In the genomic region with DNA sequence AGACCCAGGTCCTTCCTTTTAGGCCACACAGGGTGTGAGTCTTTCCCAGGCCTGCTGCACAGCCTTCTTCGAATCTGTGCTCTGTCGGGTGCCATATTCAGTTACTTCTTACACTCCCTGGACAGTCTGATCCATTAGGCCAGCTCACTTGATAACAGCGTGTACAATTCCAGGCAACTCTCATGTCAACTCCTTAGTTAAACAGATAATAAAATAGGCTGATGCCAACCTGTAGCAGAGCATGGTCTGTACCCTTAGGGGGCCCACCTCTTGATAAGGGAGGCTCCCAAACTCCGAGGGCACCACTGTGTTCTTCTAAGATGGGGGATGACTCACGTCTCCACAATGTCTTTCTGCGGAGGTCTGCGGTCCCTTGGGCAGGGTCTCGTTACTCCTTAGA, we compare ENCODE assay signal across 20 mouse cellular contexts. TPM values are rescaled to one million over a fixed set of nuclear protein-coding genes. Genes with fewer than 3 reads are reported as not detected.
DNase-seq lines count a peak whose midpoint lies in the region; ATAC-seq lines count a peak whose summit lies in the region.
"Had no signal": no experiment of that assay in that cellular context is flagged by ENCODE, and none has a peak within 500 bp of the region (broad histone marks: within the 10 kb centered on the region; RNA-seq: fewer than 3 reads in every experiment).

No protein-coding gene starts in this region.

- H3K27ac ChIP-seq in kidney, embryonic 16.5 days (ENCODE audit: low read length): no peak overlapping the region
- 0 out of 2 replicates have a peak overlapping the region, but pooled peaks have one; percentile 7 for H3K27ac ChIP-seq in midbrain, embryonic 10.5 days (replicated peaks)
- H3K27ac ChIP-seq in midbrain, embryonic 11.5 days (ENCODE audit: low read depth, low read length): no peak overlapping the region
- 0 out of 2 replicates have a peak overlapping the region, but pooled peaks have one; percentile 28 for H3K27ac ChIP-seq in limb, embryonic 10.5 days
- H3K27ac ChIP-seq in kidney, embryonic 14.5 days (ENCODE audit: low read depth, low read length): no peak overlapping the region
- H3K27ac ChIP-seq: forebrain, embryonic 15.5 days; heart, embryonic 13.5 days; hindbrain, embryonic 12.5 days had no signal

- DNase-seq in kidney, postnatal 4 days: no peak
- no peak for DNase-seq in midbrain, embryonic 10.5 days (ENCODE audit: low spot score)
- no peak for DNase-seq in midbrain, embryonic 11.5 days (ENCODE audit: low spot score, missing footprints)
- DNase-seq in limb, embryonic 10.5 days (ENCODE audit: low spot score): no peak
- DNase-seq in left cerebral cortex, adult 18-20 months (ENCODE audit: low spot score in 2 of 2): no peak
- DNase-seq: adrenal gland, postnatal 14 days; cerebellum, adult 18-20 months; cerebellum, adult 9-11 months; cerebellum, postnatal 36 days; gastrocnemius, postnatal 36 days; heart, adult 11 months; heart, postnatal 36 days had no signal

- 0 out of 2 replicates have a peak, but pooled peaks cover under 1% of the 10 kb centered on the region for H3K4me1 ChIP-seq in kidney, embryonic 16.5 days (ENCODE audit: insufficient read depth, low read length)
- peaks cover 34% of the 10 kb centered on the region for H3K4me1 ChIP-seq in midbrain, embryonic 10.5 days
- peaks cover 4% of the 10 kb centered on the region; the same call in 1 of the 2 replicates for H3K4me1 ChIP-seq in midbrain, embryonic 11.5 days (ENCODE audit: control insufficient read depth, insufficient read depth, low read length)
- peaks cover 24% of the 10 kb centered on the region for H3K4me1 ChIP-seq in limb, embryonic 10.5 days
- H3K4me1 ChIP-seq in kidney, embryonic 14.5 days (ENCODE audit: control insufficient read depth, insufficient read depth, low read length): peaks cover 8% of the 10 kb centered on the region; the same call in 1 of the 2 replicates
- H3K4me1 ChIP-seq: forebrain, embryonic 15.5 days had no signal

- no peaks in the 10 kb centered on the region for H3K27me3 ChIP-seq in kidney, embryonic 16.5 days (ENCODE audit: insufficient read depth, low read length)
- H3K27me3 ChIP-seq in midbrain, embryonic 10.5 days (ENCODE audit: low read depth, poor library complexity, severe bottlenecking): no peaks in the 10 kb centered on the region
- H3K27me3 ChIP-seq in midbrain, embryonic 11.5 days (ENCODE audit: control insufficient read depth, insufficient read depth, low read length): no peaks in the 10 kb centered on the region
- no peaks in the 10 kb centered on the region for H3K27me3 ChIP-seq in limb, embryonic 10.5 days (ENCODE audit: low read depth, poor library complexity, severe bottlenecking)
- no peaks in the 10 kb centered on the region; the same call in 1 of the 2 replicates for H3K27me3 ChIP-seq in kidney, embryonic 14.5 days (ENCODE audit: control insufficient read depth, insufficient read depth, low read length)
- H3K27me3 ChIP-seq: CH12.LX; forebrain, embryonic 15.5 days; heart, embryonic 13.5 days; hindbrain, embryonic 12.5 days; Patski had no signal

- no peak overlapping the region for H3K4me2 ChIP-seq in kidney, embryonic 16.5 days (replicated peaks; ENCODE audit: low read depth, low read length)
- H3K4me2 ChIP-seq in midbrain, embryonic 11.5 days: no peak overlapping the region
- H3K4me2 ChIP-seq in kidney, embryonic 14.5 days (replicated peaks; ENCODE audit: low read depth, low read length): no peak overlapping the region
- H3K4me2 ChIP-seq: forebrain, embryonic 15.5 days; heart, embryonic 13.5 days; hindbrain, embryonic 12.5 days had no signal

- H3K36me3 ChIP-seq in kidney, embryonic 16.5 days (ENCODE audit: insufficient read depth, low read length): no peaks in the 10 kb centered on the region
- no peaks in the 10 kb centered on the region for H3K36me3 ChIP-seq in midbrain, embryonic 10.5 days
- no peaks in the 10 kb centered on the region for H3K36me3 ChIP-seq in midbrain, embryonic 11.5 days (ENCODE audit: control insufficient read depth, insufficient read depth, low read length)
- H3K36me3 ChIP-seq in limb, embryonic 10.5 days: no peaks in the 10 kb centered on the region
- no peaks in the 10 kb centered on the region for H3K36me3 ChIP-seq in kidney, embryonic 14.5 days (ENCODE audit: control insufficient read depth, insufficient read depth, low read length)
- H3K36me3 ChIP-seq: forebrain, embryonic 15.5 days; heart, embryonic 13.5 days; hindbrain, embryonic 12.5 days had no signal

- 0 out of 2 replicates have a peak, but pooled peaks have one; percentile 12 for ATAC-seq in kidney, embryonic 16.5 days (ENCODE audit: low FRiP score, low TSS enrichment)
- ATAC-seq in midbrain, embryonic 11.5 days (ENCODE audit: low FRiP score): no peak
- ATAC-seq in kidney, embryonic 14.5 days (ENCODE audit: low FRiP score, low TSS enrichment): no peak
- ATAC-seq: activated CD4-positive, CD25-positive, alpha-beta regulatory T cell, adult 4 months; forebrain, embryonic 15.5 days; Patski had no signal

- WGBS in kidney, embryonic 16.5 days: 62% methylated on average over 8 of the region's 8 CpGs
- 84% methylated on average over 8 of the region's 8 CpGs for WGBS in midbrain, embryonic 10.5 days
- 89% methylated on average over 8 of the region's 8 CpGs for WGBS in midbrain, embryonic 11.5 days
- 79% methylated on average over 8 of the region's 8 CpGs for WGBS in limb, embryonic 10.5 days
- WGBS in kidney, embryonic 14.5 days: 60% methylated on average over 8 of the region's 8 CpGs

- H3K9ac ChIP-seq in kidney, embryonic 16.5 days (replicated peaks; ENCODE audit: low read length): no peak overlapping the region
- no peak overlapping the region for H3K9ac ChIP-seq in midbrain, embryonic 11.5 days (ENCODE audit: low read length)
- H3K9ac ChIP-seq in kidney, embryonic 14.5 days (ENCODE audit: low read depth, low read length): no peak overlapping the region
- H3K9ac ChIP-seq: forebrain, embryonic 15.5 days; heart, embryonic 13.5 days; hindbrain, embryonic 12.5 days had no signal

- no peak overlapping the region for H3K4me3 ChIP-seq in kidney, embryonic 16.5 days (ENCODE audit: low read length)
- no peak overlapping the region for H3K4me3 ChIP-seq in midbrain, embryonic 10.5 days
- H3K4me3 ChIP-seq in midbrain, embryonic 11.5 days (ENCODE audit: low read depth, low read length): no peak overlapping the region
- no peak overlapping the region for H3K4me3 ChIP-seq in limb, embryonic 10.5 days
- H3K4me3 ChIP-seq in kidney, embryonic 14.5 days (ENCODE audit: low read length): no peak overlapping the region
- H3K4me3 ChIP-seq: forebrain, embryonic 15.5 days; heart, embryonic 13.5 days; hindbrain, embryonic 12.5 days had no signal

- no peaks in the 10 kb centered on the region for H3K9me3 ChIP-seq in kidney, embryonic 16.5 days (ENCODE audit: low read length)
- H3K9me3 ChIP-seq in midbrain, embryonic 10.5 days (replicated peaks): no peaks in the 10 kb centered on the region
- H3K9me3 ChIP-seq in midbrain, embryonic 11.5 days (ENCODE audit: control insufficient read depth, low read length): no peaks in the 10 kb centered on the region
- no peaks in the 10 kb centered on the region for H3K9me3 ChIP-seq in limb, embryonic 10.5 days (replicated peaks)
- no peaks in the 10 kb centered on the region for H3K9me3 ChIP-seq in kidney, embryonic 14.5 days (ENCODE audit: control insufficient read depth, low read length)
- H3K9me3 ChIP-seq: forebrain, embryonic 15.5 days; heart, embryonic 13.5 days; hindbrain, embryonic 12.5 days had no signal

RNA-seq across cellular contexts. Expression of gene Rasl11b, which starts 45.2 kb away (rescaled TPM):
- 75.1 and 78.0 TPM in 2 replicates for polyA plus RNA-seq in kidney, embryonic 16.5 days (2015; fragmentation: Nextera tagmentation; extraction: Ambion mirVana)
- polyA plus RNA-seq in midbrain, embryonic 10.5 days (2016; fragmentation: Nextera tagmentation; extraction: Ambion mirVana): 27.3 and 30.3 TPM in 2 replicates
- polyA plus RNA-seq in midbrain, embryonic 11.5 days (2014; fragmentation: Nextera tagmentation; extraction: Ambion mirVana): 27.0 and 29.0 TPM in 2 replicates
- polyA plus RNA-seq in limb, embryonic 10.5 days (2016; fragmentation: Nextera tagmentation; extraction: Ambion mirVana): 40.7 and 91.2 TPM in 2 replicates
- 10 to 100 TPM; 73.7 to 85.4 TPM for total RNA-seq in left cerebral cortex, adult 18-20 months (2021)
- polyA plus RNA-seq in kidney, embryonic 14.5 days (2014; fragmentation: Nextera tagmentation; extraction: Ambion mirVana): 36.4 and 44.7 TPM in 2 replicates

Comparison
In these comparisons a context has a peak if more than half of its experiments do, and no peak if none do; other contexts are left out.
1. H3K27ac ChIP-seq: peak in midbrain, embryonic 10.5 days (single experiment) and limb, embryonic 10.5 days (single experiment); none in kidney, embryonic 16.5 days (single experiment), midbrain, embryonic 11.5 days (single experiment) and kidney, embryonic 14.5 days (single experiment).